Mouse (Mus musculus): Measurements from ENCODE around the gene Slc6a9. TPM values are rescaled to one million over a fixed set of nuclear protein-coding genes. Genes with fewer than 3 reads are reported as not detected.
A peak's percentile ranks its signal among the peaks of the same experiment; 100 is the strongest.

The Slc6a9 gene
- polyA plus RNA-seq, 1 experiment from 2014 or later, result 5.3 TPM

GRCm38 (mm10) chr4:117860570-117860969 lies 26.3 kb downstream of the Slc6a9 start:
- no peak for ATAC-seq (replicated peaks; ENCODE audit: extremely low read depth, insufficient read depth, low FRiP score)
- Histone ChIP-seq H3K27ac (ENCODE audit: low read length) (no peak overlapping the region), H3K9me3 (replicated peaks; ENCODE audit: control insufficient read depth, low read length) (no peaks in the 10 kb centered on the region), H3K4me2 (ENCODE audit: low read depth, low read length) (no peak overlapping the region), H3K36me3 (ENCODE audit: control insufficient read depth, insufficient read depth) (no peaks in the 10 kb centered on the region), H3K4me1 (ENCODE audit: control insufficient read depth, insufficient read depth, low read length) (no peaks in the 10 kb centered on the region; the same call in 1 of the 2 replicates), H3K4me3 (ENCODE audit: low read length) (no peak overlapping the region), H3K9ac (ENCODE audit: low read length) (no peak overlapping the region), H3K27me3 (ENCODE audit: control insufficient read depth, insufficient read depth, low read length) (no peaks in the 10 kb centered on the region)
- 75% methylated on average over 9 of the region's 9 CpGs for WGBS

- H3K4me3 ChIP-seq (ENCODE audit: low read length), result no peak overlapping the region
- no peak overlapping the region for H3K27ac ChIP-seq (ENCODE audit: low read length)
- no peak for ATAC-seq (replicated peaks; ENCODE audit: extremely low read depth, insufficient read depth, low FRiP score)
- H3K4me2 ChIP-seq (ENCODE audit: low read depth, low read length), result no peak overlapping the region
- H3K9ac ChIP-seq (ENCODE audit: low read length), result no peak overlapping the region
- H3K4me1 ChIP-seq (ENCODE audit: control insufficient read depth, insufficient read depth, low read length), result peaks cover 12% of the 10 kb centered on the region
- H3K36me3 ChIP-seq (ENCODE audit: control insufficient read depth, insufficient read depth), result no peaks in the 10 kb centered on the region
- peaks cover 6% of the 10 kb centered on the region for H3K27me3 ChIP-seq (ENCODE audit: control insufficient read depth, insufficient read depth, low read length)
- H3K9me3 ChIP-seq (replicated peaks; ENCODE audit: control insufficient read depth, low read length), result no peaks in the 10 kb centered on the region
- 52% methylated on average over 4 of the region's 4 CpGs for WGBS
Measured at GRCm38 (mm10) chr4:117862823-117863222, 28.5 kb downstream of the Slc6a9 start.

- Histone ChIP-seq H3K27ac (ENCODE audit: low read length) (no peak overlapping the region), H3K4me2 (ENCODE audit: low read depth, low read length) (no peak overlapping the region), H3K4me3 (ENCODE audit: low read length) (no peak overlapping the region), H3K9ac (ENCODE audit: low read length) (0 out of 2 replicates have a peak overlapping the region, but pooled peaks have one; percentile 2), H3K9me3 (replicated peaks; ENCODE audit: control insufficient read depth, low read length) (no peaks in the 10 kb centered on the region), H3K27me3 (ENCODE audit: control insufficient read depth, insufficient read depth, low read length) (peaks cover 15% of the 10 kb centered on the region), H3K4me1 (ENCODE audit: control insufficient read depth, insufficient read depth, low read length) (peaks cover 12% of the 10 kb centered on the region), H3K36me3 (ENCODE audit: control insufficient read depth, insufficient read depth) (no peaks in the 10 kb centered on the region)
- 33% methylated on average over 9 of the region's 9 CpGs for WGBS
- ATAC-seq (replicated peaks; ENCODE audit: extremely low read depth, insufficient read depth, low FRiP score), result peak; percentile 68
Measured at GRCm38 (mm10) chr4:117866083-117866482, 31.8 kb downstream of the Slc6a9 start.

- Histone ChIP-seq H3K4me2 (ENCODE audit: low read depth, low read length) (no peak overlapping the region), H3K36me3 (ENCODE audit: control insufficient read depth, insufficient read depth) (no peaks in the 10 kb centered on the region), H3K27ac (ENCODE audit: low read length) (no peak overlapping the region), H3K4me3 (ENCODE audit: low read length) (no peak overlapping the region), H3K9me3 (replicated peaks; ENCODE audit: control insufficient read depth, low read length) (no peaks in the 10 kb centered on the region), H3K27me3 (ENCODE audit: control insufficient read depth, insufficient read depth, low read length) (peaks cover 15% of the 10 kb centered on the region), H3K9ac (ENCODE audit: low read length) (no peak overlapping the region), H3K4me1 (ENCODE audit: control insufficient read depth, insufficient read depth, low read length) (peaks cover 12% of the 10 kb centered on the region)
- no peak for ATAC-seq (replicated peaks; ENCODE audit: extremely low read depth, insufficient read depth, low FRiP score)
- 58% methylated on average over 6 of the region's 6 CpGs for whole genome bisulfite sequencing
Measured at GRCm38 (mm10) chr4:117867000-117867399, 32.7 kb downstream of the Slc6a9 start.

GRCm38 (mm10) chr4:117867823-117868222 lies 33.5 kb downstream of the Slc6a9 start:
- H3K36me3 ChIP-seq (ENCODE audit: control insufficient read depth, insufficient read depth), result no peaks in the 10 kb centered on the region
- H3K4me3 ChIP-seq (ENCODE audit: low read length), result no peak overlapping the region
- peaks cover 14% of the 10 kb centered on the region for H3K4me1 ChIP-seq (ENCODE audit: control insufficient read depth, insufficient read depth, low read length)
- H3K9ac ChIP-seq (ENCODE audit: low read length), result no peak overlapping the region
- ATAC-seq (replicated peaks; ENCODE audit: extremely low read depth, insufficient read depth, low FRiP score), result no peak
- H3K27me3 ChIP-seq (ENCODE audit: control insufficient read depth, insufficient read depth, low read length), result peaks cover 15% of the 10 kb centered on the region
- no peaks in the 10 kb centered on the region for H3K9me3 ChIP-seq (replicated peaks; ENCODE audit: control insufficient read depth, low read length)
- peak overlapping the region; percentile 26; the same call in 1 of the 2 replicates for H3K4me2 ChIP-seq (ENCODE audit: low read depth, low read length)
- 15% methylated on average over 24 of the region's 24 CpGs for WGBS
- no peak overlapping the region for H3K27ac ChIP-seq (ENCODE audit: low read length)

GRCm38 (mm10) chr4:117869317-117869716 lies 35.0 kb downstream of the Slc6a9 start:
- no peak for ATAC-seq (replicated peaks; ENCODE audit: extremely low read depth, insufficient read depth, low FRiP score)
- no peaks in the 10 kb centered on the region for H3K9me3 ChIP-seq (replicated peaks; ENCODE audit: control insufficient read depth, low read length)
- peaks cover 15% of the 10 kb centered on the region for H3K4me1 ChIP-seq (ENCODE audit: control insufficient read depth, insufficient read depth, low read length)
- H3K27me3 ChIP-seq (ENCODE audit: control insufficient read depth, insufficient read depth, low read length), result peaks cover 15% of the 10 kb centered on the region
- no peak overlapping the region for H3K4me3 ChIP-seq (ENCODE audit: low read length)
- no peaks in the 10 kb centered on the region for H3K36me3 ChIP-seq (ENCODE audit: control insufficient read depth, insufficient read depth)
- no peak overlapping the region for H3K27ac ChIP-seq (ENCODE audit: low read length)
- H3K9ac ChIP-seq (ENCODE audit: low read length), result no peak overlapping the region
- 71% methylated on average over 9 of the region's 9 CpGs for WGBS
- no peak overlapping the region for H3K4me2 ChIP-seq (ENCODE audit: low read depth, low read length)

GRCm38 (mm10) chr4:117870437-117870836 lies 36.1 kb downstream of the Slc6a9 start:
- Histone ChIP-seq H3K4me2 (ENCODE audit: low read depth, low read length) (no peak overlapping the region), H3K9ac (ENCODE audit: low read length) (no peak overlapping the region), H3K4me1 (ENCODE audit: control insufficient read depth, insufficient read depth, low read length) (peaks cover 15% of the 10 kb centered on the region), H3K27ac (ENCODE audit: low read length) (no peak overlapping the region), H3K4me3 (ENCODE audit: low read length) (no peak overlapping the region), H3K9me3 (replicated peaks; ENCODE audit: control insufficient read depth, low read length) (no peaks in the 10 kb centered on the region), H3K36me3 (ENCODE audit: control insufficient read depth, insufficient read depth) (no peaks in the 10 kb centered on the region), H3K27me3 (ENCODE audit: control insufficient read depth, insufficient read depth, low read length) (peaks cover 15% of the 10 kb centered on the region)
- no peak for ATAC-seq (replicated peaks; ENCODE audit: extremely low read depth, insufficient read depth, low FRiP score)
- WGBS, result 50% methylated on average over 1 of the region's 1 CpGs

GRCm38 (mm10) chr4:117871787-117872186 lies 37.5 kb downstream of the Slc6a9 start:
- no peak for ATAC-seq (replicated peaks; ENCODE audit: extremely low read depth, insufficient read depth, low FRiP score)
- Histone ChIP-seq H3K9me3 (replicated peaks; ENCODE audit: control insufficient read depth, low read length) (no peaks in the 10 kb centered on the region), H3K27me3 (ENCODE audit: control insufficient read depth, insufficient read depth, low read length) (peaks cover 13% of the 10 kb centered on the region), H3K4me1 (ENCODE audit: control insufficient read depth, insufficient read depth, low read length) (peaks cover 5% of the 10 kb centered on the region), H3K9ac (ENCODE audit: low read length) (no peak overlapping the region), H3K27ac (ENCODE audit: low read length) (no peak overlapping the region), H3K4me3 (ENCODE audit: low read length) (no peak overlapping the region), H3K4me2 (ENCODE audit: low read depth, low read length) (no peak overlapping the region), H3K36me3 (ENCODE audit: control insufficient read depth, insufficient read depth) (peaks cover 4% of the 10 kb centered on the region; the same call in 1 of the 2 replicates)
- 50% methylated on average over 7 of the region's 7 CpGs for WGBS

GRCm38 (mm10) chr4:117872471-117872886 lies 38.2 kb downstream of the Slc6a9 start, which contains the start of gene Ccdc24:
Gene Ccdc24 (minus strand): TSS chr4:117872557.
- WGBS, result 14% methylated on average over 14 of the region's 14 CpGs
- Histone ChIP-seq H3K36me3 (ENCODE audit: control insufficient read depth, insufficient read depth) (peaks cover 4% of the 10 kb centered on the region; the same call in 1 of the 2 replicates), H3K4me1 (ENCODE audit: control insufficient read depth, insufficient read depth, low read length) (peaks cover 5% of the 10 kb centered on the region), H3K4me3 (ENCODE audit: low read length) (peak within 1 kb of the TSS; percentile 31), H3K4me2 (ENCODE audit: low read depth, low read length) (peak within 1 kb of the TSS; percentile 68), H3K9ac (ENCODE audit: low read length) (peak within 1 kb of the TSS; percentile 58), H3K27me3 (ENCODE audit: control insufficient read depth, insufficient read depth, low read length) (peaks cover 9% of the 10 kb centered on the region), H3K9me3 (replicated peaks; ENCODE audit: control insufficient read depth, low read length) (no peaks in the 10 kb centered on the region), H3K27ac (ENCODE audit: low read length) (no peak within 1 kb of the TSS)
- no peak; the same call in 1 of the 2 replicates for ATAC-seq (replicated peaks; ENCODE audit: extremely low read depth, insufficient read depth, low FRiP score)

Measured in heart, embryonic 16.5 days (tissue).